Mouse (Mus musculus) stomach, postnatal 0 days (tissue): ENCODE results near the gene Snrnp200.

Experiments
- CTCF ChIP-seq: IDR thresholded peaks from 2 replicates; pipeline ENCODE4 v1.5.1; 2016; ENCODE audit warnings: antibody characterized with exemption, low read depth, mild to moderate bottlenecking, moderate library complexity
- EP300 ChIP-seq: optimal IDR thresholded peaks from 2 replicates; pipeline ENCODE3; 2016; ENCODE audit warnings: antibody characterized with exemption

DNA sequence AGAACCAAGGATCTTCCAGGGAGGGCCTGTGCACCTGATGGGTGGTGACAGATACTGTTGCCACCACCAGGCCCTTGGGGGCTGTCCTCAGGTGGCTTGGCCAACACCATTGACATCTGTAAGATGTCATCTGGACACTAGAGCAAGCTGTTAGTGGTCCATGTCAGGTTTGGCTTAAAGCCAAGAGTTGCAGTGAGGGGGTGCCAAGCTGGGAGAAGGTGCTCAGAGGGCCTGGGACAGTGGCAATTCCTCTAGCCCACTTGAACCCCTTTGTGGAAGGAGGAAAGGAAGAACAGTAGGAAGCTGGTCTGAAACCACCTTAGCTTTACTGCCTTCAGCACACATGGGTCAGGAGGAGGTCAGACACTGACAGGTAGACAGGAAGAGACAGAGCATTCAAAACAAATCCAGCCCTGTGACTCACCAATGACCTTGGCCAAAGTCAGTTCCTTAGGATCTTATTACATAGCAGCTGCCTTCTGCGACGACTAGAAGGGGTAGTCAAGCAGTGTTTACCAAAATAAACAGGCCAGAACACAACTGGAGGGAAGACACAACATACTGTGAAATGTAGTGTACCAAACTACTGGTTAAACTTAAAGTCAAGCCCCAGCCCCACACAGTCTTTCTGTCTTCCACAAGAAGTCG, 43.8 kb downstream of the Snrnp200 start:
- TF ChIP-seq CTCF (no peak), EP300 (no peak)
